Mouse (Mus musculus): ENCODE data around the gene Qser1.
A peak's percentile ranks its signal among the peaks of the same experiment; 100 is the strongest.

DNA sequence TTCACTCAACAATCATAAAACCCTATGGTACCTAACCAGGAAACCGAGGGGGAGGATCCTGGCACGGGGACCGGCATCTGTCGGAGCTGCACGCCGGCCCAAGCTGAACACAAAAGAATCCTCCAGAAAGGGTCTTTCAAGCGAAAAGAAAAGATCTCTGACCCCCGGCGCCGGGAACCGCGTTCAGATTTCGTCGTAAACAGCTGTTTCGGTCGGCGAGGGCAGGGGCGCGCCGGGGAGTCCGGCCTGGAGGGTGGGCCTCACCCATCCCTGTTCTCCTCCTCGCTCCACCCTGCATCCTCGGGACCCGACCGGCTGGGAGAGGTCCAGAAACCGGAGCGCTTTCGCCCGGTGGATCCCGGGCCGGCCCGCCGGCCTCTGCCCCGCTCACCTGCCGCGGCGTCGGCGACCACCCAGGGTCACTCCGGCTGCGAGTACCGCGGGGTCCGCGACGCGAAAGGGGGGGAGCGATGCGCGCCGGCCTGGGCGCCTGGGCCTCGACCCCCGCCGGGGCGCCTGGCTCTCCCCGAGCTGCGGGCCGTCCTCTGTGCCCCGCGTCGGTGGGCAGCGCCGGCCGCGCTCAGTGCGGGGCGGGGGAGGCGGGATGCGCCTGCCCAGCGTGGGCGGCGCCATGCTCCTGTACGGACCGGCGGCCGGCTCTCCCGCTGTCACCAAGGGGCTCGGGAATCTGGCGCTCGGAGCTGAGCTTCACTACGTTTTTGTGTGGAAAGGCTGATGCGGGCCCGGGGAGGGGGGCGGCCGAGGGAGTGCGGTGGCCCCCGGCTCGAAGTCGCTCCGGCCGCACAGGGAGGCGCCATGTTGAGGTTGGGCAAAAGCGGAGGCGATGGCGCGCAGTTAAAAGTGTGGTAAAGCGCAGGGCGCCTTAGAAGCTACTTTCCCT is 104.7 kb downstream of the Qser1 start, which contains the start of gene Tcp11l1:
- TF ChIP-seq MAFK (IDR thresholded peaks at IDR 0.05; ENCODE audit: insufficient read depth, low read depth, low read length) (no peak), CHD2 (IDR thresholded peaks at IDR 0.05; ENCODE audit: low read depth, low read length) (no peak), ZNF384 (IDR thresholded peaks at IDR 0.05; ENCODE audit: low read depth, low read length) (no peak), ZC3H11A (IDR thresholded peaks at IDR 0.05; ENCODE audit: borderline replicate concordance, low read depth, low read length) (no peak), HCFC1 (IDR thresholded peaks at IDR 0.05; ENCODE audit: borderline replicate concordance, insufficient read depth, low read length) (peak; percentile 57; the same call in 1 of the 2 replicates)

All from ES-E14 (cell line).